Mouse (Mus musculus): ENCODE measurements around the gene Mcat.

DNA sequence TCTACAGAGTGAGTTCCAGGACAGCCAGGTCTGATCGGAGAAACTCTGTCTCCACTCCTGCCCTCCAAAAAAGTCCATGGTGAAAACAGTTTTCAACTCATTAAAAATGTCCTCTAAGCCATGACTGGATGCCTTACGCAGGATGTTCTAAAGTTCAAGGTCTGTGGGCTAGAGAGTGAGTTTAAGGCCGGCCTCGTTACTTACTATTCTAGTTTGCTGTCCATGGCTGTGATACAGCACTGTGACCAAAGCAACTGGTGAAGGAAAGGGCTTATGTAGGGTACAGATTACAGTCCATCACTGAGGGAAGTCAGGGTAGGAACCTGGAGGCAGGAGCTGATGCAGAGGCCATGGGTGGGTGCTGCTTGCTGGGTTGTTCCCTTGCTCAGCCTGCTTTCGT, 5.0 kb upstream of the Mcat start:
- TF ChIP-seq CTCF (IDR thresholded peaks at IDR 0.05; ENCODE audit: low read depth) (no peak), EP300 (optimal IDR thresholded peaks at IDR 0.05) (no peak)

Data from stomach, postnatal 0 days (tissue).